Mouse (Mus musculus) megakaryocyte, embryonic 14.5 days (primary cell): ENCODE data around the gene Sfrp4.

Source experiments
- FLI1 ChIP-seq: IDR thresholded peaks from 2 replicates; pipeline ENCODE4 v1.6.1; 2012; ENCODE audit warnings: low read length, inconsistent platforms, mixed read lengths
- GATA1 ChIP-seq: IDR thresholded peaks from 3 replicates; pipeline ENCODE4 v1.6.1; 2012; ENCODE audit warnings: mixed read lengths, low read length, inconsistent platforms, borderline replicate concordance

- TF ChIP-seq GATA1 (no peak), FLI1 (no peak)
Measured at GRCm38 (mm10) chr13:19630768-19631709, 8.1 kb downstream of the Sfrp4 start.
